Mouse (Mus musculus) R1 (cell line): ENCODE measurements around the gene Prdm8.

Experiments
- DNase-seq: peaks from one replicate; pipeline ENCODE4 v3.0.0-alpha.2; 2018; ENCODE audit warnings: low read depth, low spot score

Prdm8 gene

GRCm38 (mm10) chr5:98184971-98185805, 18.2 kb downstream of the Prdm8 start:
- DNase-seq = peak; percentile 76

GRCm38 (mm10) chr5:98185806-98186751, 19.1 kb downstream of the Prdm8 start:
- peak; percentile 59 for DNase-seq

GRCm38 (mm10) chr5:98189181-98190180, 22.5 kb downstream of the Prdm8 start:
- DNase-seq = no peak

DNA sequence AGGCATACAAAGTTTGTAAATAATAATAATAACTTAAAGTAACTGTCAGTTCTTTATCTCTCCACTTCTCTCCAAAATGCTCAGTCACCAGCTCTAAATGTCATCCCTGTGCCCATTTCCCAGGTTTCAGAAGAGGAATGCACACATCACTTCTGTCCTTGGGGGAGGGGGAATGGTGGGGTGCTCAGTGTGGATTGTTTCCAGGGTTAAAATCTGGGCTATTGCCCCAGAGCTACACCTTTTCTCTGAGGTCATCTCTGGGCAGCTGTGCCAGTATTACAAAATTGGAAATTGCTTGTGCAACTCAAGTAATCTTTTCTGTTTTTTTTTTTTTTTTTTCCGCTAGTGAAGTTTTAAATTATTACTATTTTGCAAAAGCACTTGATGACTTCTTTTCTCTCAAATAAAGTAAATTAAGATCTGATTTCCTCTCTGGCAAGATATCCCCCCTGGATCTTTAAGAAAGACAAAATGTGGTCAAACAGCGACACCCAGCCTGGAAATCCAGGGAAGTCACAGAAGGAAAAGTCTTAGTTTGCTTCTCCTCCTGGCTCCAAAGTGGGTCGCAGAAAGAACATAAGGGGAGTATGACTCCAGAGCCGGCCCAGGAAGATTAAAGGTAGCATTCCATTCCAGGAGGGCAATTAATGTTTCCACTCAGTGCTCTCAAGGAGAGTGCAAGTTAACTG, 25.4 kb downstream of the Prdm8 start:
- no peak for DNase-seq

- no peak for DNase-seq
Observed at GRCm38 (mm10) chr5:98194959-98195358, 28.0 kb downstream of the Prdm8 start.

DNA sequence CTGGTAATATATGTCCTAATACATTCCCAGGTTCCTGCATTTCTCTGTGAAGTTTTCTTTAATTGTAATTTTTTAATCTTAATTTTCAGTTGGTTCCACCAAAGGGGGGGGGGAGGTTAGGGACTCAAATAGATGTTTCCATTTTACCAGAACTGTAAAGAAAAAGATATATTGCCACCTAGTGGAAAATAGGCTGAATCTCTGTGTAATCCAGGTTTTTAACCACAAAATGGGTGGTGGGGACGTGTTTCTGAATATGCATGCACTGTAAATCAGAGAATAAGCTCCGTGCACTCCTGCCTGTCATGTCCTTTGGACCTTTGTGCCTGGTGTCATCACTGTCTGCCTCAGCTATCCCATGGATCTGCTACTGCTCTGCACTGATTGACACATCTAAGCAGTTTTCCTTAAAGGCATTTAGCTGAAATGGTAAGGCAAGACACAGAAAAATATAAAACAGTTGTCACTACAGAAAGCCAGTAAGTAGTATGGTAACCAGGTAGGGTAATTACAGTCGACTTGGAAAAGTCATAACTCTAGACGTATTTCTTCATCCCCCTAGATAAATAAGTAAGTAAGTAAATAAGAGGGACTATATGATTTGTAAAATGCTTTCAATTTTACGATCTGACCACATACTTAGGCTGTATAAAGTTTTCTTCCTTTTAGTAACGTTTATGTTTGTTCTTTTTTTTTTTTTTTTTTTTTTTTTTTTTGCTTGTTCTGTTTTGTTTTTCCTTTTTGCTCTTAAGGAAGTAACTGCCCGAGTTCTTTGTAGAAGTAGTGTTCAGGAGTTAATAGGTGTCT, 31.6 kb downstream of the Prdm8 start:
- DNase-seq = no peak

DNA sequence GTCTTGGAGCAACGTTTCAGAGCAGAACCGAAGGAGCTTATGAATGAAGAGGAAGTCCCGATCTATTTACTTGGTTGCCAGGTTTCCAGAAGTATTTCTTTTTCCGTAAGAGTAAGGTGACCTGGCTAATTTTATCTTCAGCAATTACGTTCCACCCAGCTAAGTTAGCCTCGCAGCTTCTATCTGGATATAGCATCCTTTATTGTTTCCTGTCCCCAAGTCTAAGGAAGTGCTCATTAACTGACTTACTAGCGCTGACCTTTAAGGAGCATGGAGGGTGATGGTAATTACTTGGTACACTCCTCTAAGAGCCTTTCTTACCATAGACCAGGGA, 32.2 kb downstream of the Prdm8 start:
- DNase-seq = no peak

DNA sequence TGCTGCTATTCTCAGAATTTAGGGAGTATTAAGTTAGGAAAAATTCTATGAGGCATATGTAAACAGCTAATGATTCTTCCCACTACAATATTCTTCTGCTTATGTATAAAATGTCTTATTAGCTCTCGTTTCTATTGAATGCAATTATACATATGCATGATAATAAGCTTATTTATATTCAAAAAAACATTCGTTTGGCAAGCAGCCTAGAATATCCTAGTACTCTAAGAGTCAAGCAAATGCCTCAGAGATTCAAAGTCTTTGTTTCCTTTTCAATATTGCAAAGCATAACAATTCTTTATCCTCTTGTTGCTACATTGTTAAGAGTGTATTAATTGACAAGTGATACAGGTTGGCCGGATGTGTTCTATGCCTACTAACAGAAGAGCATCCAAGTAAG, 34.6 kb downstream of the Prdm8 start:
- no peak for DNase-seq

DNA sequence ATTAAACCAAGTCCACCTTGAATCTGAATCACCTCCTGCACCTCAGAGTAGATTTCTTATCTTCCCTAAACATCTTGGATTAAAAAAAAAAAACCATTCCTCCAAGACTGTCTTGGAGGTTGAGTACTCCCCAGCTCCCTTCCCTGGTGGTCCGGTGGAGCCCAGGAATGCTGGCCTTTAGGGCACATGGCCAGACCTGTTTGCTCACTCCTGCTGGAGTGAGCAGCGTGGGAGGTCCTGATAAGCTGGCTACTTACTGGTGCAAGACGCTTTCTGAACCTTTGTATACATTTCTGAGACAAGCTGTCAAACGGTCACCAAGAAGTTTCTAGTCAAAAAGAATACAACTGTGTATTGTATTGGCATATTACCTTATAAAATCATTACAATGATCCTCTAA, 36.0 kb downstream of the Prdm8 start:
- DNase-seq = no peak

GRCm38 (mm10) chr5:98212501-98212900, 45.5 kb downstream of the Prdm8 start:
- DNase-seq = no peak

DNA sequence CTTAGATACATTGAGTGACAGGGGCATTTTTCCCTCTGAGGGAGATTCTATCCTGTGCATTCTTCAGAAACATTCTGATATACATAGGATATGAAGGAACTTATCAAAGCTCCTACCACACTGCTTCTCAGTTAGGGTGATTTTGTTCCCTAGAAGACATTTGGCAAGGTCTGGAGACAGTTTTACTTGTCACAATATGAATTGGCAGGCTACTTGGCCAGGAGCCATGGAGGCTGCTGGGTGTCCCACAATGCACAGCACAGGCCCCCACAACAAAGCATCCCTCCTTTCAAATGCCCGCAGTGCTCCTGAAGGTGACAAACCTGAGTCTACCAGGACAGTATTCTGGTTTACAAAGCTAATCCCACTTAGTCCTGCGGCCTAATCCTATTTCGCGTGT, 55.0 kb downstream of the Prdm8 start:
- DNase-seq = no peak

DNA sequence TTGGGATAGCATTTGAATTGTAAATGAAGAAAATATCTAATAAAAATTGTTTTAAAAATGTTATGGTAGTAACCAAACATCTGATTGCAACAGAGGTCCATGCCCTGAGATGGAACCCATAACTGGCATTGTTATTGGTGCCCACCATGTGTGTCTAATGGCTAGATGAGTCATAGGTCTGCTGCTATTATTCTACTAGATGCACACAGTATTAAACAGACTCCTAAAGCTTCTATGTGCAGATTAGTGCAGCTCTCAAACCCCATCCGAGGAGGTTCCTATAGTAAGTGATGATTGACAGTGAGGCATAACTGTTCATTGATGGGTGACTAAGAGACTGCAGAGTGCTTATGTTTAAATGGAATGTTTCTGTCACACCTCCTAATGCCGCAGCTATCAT, 59.7 kb downstream of the Prdm8 start:
- DNase-seq = no peak

DNA sequence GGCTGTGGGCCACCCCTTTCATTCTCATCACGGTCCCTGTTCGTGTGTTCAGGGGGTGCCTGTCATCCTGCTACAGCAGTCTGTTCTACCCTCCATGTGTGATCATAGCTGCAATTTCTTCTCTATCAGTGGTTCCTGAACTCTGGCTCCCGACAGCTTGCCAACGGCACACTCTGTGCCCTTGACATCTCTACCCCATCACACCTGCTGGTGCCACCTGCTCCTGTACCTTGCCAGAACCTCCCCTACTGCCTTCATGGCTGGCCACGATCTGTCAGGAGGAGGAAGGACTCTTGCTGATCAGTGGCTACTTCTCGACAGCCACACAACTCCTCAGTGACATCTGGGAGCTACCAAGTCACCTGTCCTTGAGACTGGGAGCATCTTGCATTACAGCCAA, 62.5 kb downstream of the Prdm8 start:
- no peak for DNase-seq

GRCm38 (mm10) chr5:98238466-98238865, 71.5 kb downstream of the Prdm8 start:
- no peak for DNase-seq
